Mouse (Mus musculus): ENCODE measurements around the gene Alox12e. TPM values are rescaled to one million over a fixed set of nuclear protein-coding genes. Genes with fewer than 3 reads are reported as not detected.

Alox12e gene
- polyA plus RNA-seq, 1 experiment from 2014 or later, result not detected

- ATAC-seq (no peak), DNase-seq (peak; percentile 30)
- Histone ChIP-seq H3K4me2 (ENCODE audit: low read depth, low read length) (no peak overlapping the region), H3K36me3 (replicated peaks; ENCODE audit: insufficient read depth, low read length) (no peaks in the 10 kb centered on the region), H3K27ac (ENCODE audit: low read depth) (no peak overlapping the region), H3K4me3 (ENCODE audit: low read depth, low read length) (no peak overlapping the region), H3K27me3 (ENCODE audit: insufficient read depth, low read length) (no peaks in the 10 kb centered on the region), H3K4me1 (ENCODE audit: insufficient read depth) (peaks cover 4% of the 10 kb centered on the region), H3K9ac (replicated peaks) (no peak overlapping the region), H3K9me3 (ENCODE audit: low read length) (no peaks in the 10 kb centered on the region)
- 17% methylated on average over 9 of the region's 9 CpGs for WGBS (ENCODE audit: insufficient replicate concordance)
- TF ChIP-seq EP300 (IDR thresholded peaks at IDR 0.05; ENCODE audit: low read depth) (no peak), CTCF (IDR thresholded peaks at IDR 0.05; ENCODE audit: low read depth) (peak; percentile 85)
Measured at GRCm38 (mm10) chr11:70309341-70309740, 13.1 kb downstream of the Alox12e start.

- WGBS (ENCODE audit: insufficient replicate concordance), result 87% methylated on average over 2 of the region's 2 CpGs
- no peak for DNase-seq
- no peaks in the 10 kb centered on the region for H3K27me3 ChIP-seq (ENCODE audit: insufficient read depth, low read length)
Measured at GRCm38 (mm10) chr11:70308296-70308695, 14.1 kb downstream of the Alox12e start.

GRCm38 (mm10) chr11:70306159-70306558 is 16.3 kb downstream of the Alox12e start:
- no peak for TF ChIP-seq CTCF (IDR thresholded peaks at IDR 0.05; ENCODE audit: low read depth)
- peak; percentile 49; the same call in 1 of the 2 replicates for TF ChIP-seq EP300 (IDR thresholded peaks at IDR 0.05; ENCODE audit: low read depth)
- peak; percentile 63 for ATAC-seq
- H3K27me3 ChIP-seq (ENCODE audit: insufficient read depth, low read length), result no peaks in the 10 kb centered on the region

More at GRCm38 (mm10) chr11:70308296-70308695, 14.1 kb downstream of the Alox12e start:
- Histone ChIP-seq H3K9me3 (ENCODE audit: low read length) (no peaks in the 10 kb centered on the region), H3K27ac (ENCODE audit: low read depth) (no peak overlapping the region), H3K4me3 (ENCODE audit: low read depth, low read length) (no peak overlapping the region), H3K9ac (replicated peaks) (no peak overlapping the region), H3K36me3 (replicated peaks; ENCODE audit: insufficient read depth, low read length) (no peaks in the 10 kb centered on the region), H3K4me1 (ENCODE audit: insufficient read depth) (peaks cover 4% of the 10 kb centered on the region), H3K4me2 (ENCODE audit: low read depth, low read length) (no peak overlapping the region)
- TF ChIP-seq CTCF (IDR thresholded peaks at IDR 0.05; ENCODE audit: low read depth), result peak; percentile 44
- no peak for TF ChIP-seq EP300 (IDR thresholded peaks at IDR 0.05; ENCODE audit: low read depth)
- no peak for ATAC-seq

DNA sequence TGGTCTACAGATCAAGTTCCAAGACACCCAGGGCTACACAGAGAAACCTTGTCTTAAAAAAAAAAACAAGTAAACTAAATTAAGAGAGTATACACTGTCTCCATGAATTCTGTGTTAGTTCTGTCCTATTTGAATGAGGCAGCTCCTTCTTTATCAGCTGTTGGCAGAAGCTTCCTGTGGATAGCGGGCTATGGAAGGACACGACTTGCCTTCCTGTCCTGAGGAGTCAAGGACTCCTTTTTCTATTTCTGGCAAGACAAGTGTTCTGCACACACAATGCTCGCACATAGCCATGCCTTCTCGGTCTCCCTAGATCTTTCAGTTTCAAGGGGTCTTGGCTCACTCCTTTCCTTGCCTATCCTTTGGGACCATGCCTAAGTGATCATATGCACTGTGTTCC is 20.1 kb downstream of the Alox12e start:
- no peak for DNase-seq
- H3K4me2 ChIP-seq (ENCODE audit: low read depth, low read length), result no peak overlapping the region

More at GRCm38 (mm10) chr11:70306159-70306558, 16.3 kb downstream of the Alox12e start:
- 0 out of 2 replicates have a peak overlapping the region, but pooled peaks have one; percentile 11 for H3K27ac ChIP-seq (ENCODE audit: low read depth)
- no peak overlapping the region for H3K9ac ChIP-seq (replicated peaks)
- H3K4me3 ChIP-seq (ENCODE audit: low read depth, low read length), result no peak overlapping the region
- no peaks in the 10 kb centered on the region for H3K36me3 ChIP-seq (replicated peaks; ENCODE audit: insufficient read depth, low read length)
- peak; percentile 28 for DNase-seq
- 0 out of 2 replicates have a peak overlapping the region, but pooled peaks have one; percentile 22 for H3K4me2 ChIP-seq (ENCODE audit: low read depth, low read length)
- 13% methylated on average over 7 of the region's 7 CpGs for WGBS (ENCODE audit: insufficient replicate concordance)
- no peaks in the 10 kb centered on the region for H3K9me3 ChIP-seq (ENCODE audit: low read length)
- peaks cover 4% of the 10 kb centered on the region for H3K4me1 ChIP-seq (ENCODE audit: insufficient read depth)

GRCm38 (mm10) chr11:70297836-70298454 is 24.5 kb downstream of the Alox12e start:
- H3K36me3 ChIP-seq (replicated peaks; ENCODE audit: insufficient read depth, low read length), result no peaks in the 10 kb centered on the region
- no peak overlapping the region; the same call in 1 of the 2 replicates for H3K4me2 ChIP-seq (ENCODE audit: low read depth, low read length)
- no peak overlapping the region for H3K9ac ChIP-seq (replicated peaks)
- H3K4me3 ChIP-seq (ENCODE audit: low read depth, low read length), result no peak overlapping the region
- no peak for DNase-seq
- TF ChIP-seq CTCF (IDR thresholded peaks at IDR 0.05; ENCODE audit: low read depth), result no peak
- WGBS (ENCODE audit: insufficient replicate concordance), result 18% methylated on average over 12 of the region's 12 CpGs
- no peaks in the 10 kb centered on the region for H3K27me3 ChIP-seq (ENCODE audit: insufficient read depth, low read length)
- 0 out of 2 replicates have a peak overlapping the region, but pooled peaks have one; percentile 11 for H3K27ac ChIP-seq (ENCODE audit: low read depth)
- no peaks in the 10 kb centered on the region for H3K9me3 ChIP-seq (ENCODE audit: low read length)
- ATAC-seq, result no peak
- no peaks in the 10 kb centered on the region for H3K4me1 ChIP-seq (ENCODE audit: insufficient read depth)

More for the DNA sequence above, 20.1 kb downstream of the Alox12e start:
- TF ChIP-seq CTCF (IDR thresholded peaks at IDR 0.05; ENCODE audit: low read depth) (no peak), EP300 (IDR thresholded peaks at IDR 0.05; ENCODE audit: low read depth) (peak; percentile 74)
- Histone ChIP-seq H3K27me3 (ENCODE audit: insufficient read depth, low read length) (no peaks in the 10 kb centered on the region), H3K4me3 (ENCODE audit: low read depth, low read length) (no peak overlapping the region), H3K9ac (replicated peaks) (no peak overlapping the region), H3K27ac (ENCODE audit: low read depth) (no peak overlapping the region), H3K4me1 (ENCODE audit: insufficient read depth) (peaks cover 4% of the 10 kb centered on the region), H3K36me3 (replicated peaks; ENCODE audit: insufficient read depth, low read length) (no peaks in the 10 kb centered on the region), H3K9me3 (ENCODE audit: low read length) (no peaks in the 10 kb centered on the region)
- ATAC-seq, result no peak; the same call in 1 of the 2 replicates
- 54% methylated on average over 4 of the region's 4 CpGs for WGBS (ENCODE audit: insufficient replicate concordance)

DNA sequence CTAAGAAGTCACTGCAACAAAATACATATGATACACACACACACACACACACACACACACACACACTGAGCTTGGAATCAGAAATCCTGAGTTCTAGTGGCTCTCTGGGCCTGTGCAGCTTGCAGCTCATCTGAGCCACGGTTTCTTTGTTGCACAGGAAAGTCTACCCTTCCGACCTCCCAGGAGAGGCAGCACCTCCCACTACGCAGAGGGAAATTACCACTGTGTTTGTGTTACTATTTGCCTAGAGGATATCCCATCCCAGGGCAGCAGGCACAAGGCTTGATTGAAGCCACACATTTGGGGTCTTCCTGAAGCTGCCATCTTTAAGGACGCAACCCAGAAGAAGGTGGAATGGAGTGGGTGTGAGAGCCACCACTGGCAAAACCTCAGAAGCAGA is 25.0 kb downstream of the Alox12e start:
- Histone ChIP-seq H3K27me3 (ENCODE audit: insufficient read depth, low read length) (no peaks in the 10 kb centered on the region), H3K4me1 (ENCODE audit: insufficient read depth) (no peaks in the 10 kb centered on the region), H3K4me3 (ENCODE audit: low read depth, low read length) (no peak overlapping the region), H3K36me3 (replicated peaks; ENCODE audit: insufficient read depth, low read length) (no peaks in the 10 kb centered on the region), H3K9ac (replicated peaks) (no peak overlapping the region), H3K4me2 (ENCODE audit: low read depth, low read length) (no peak overlapping the region), H3K9me3 (ENCODE audit: low read length) (no peaks in the 10 kb centered on the region), H3K27ac (ENCODE audit: low read depth) (no peak overlapping the region)
- no peak for ATAC-seq
- DNase-seq, result no peak
- WGBS (ENCODE audit: insufficient replicate concordance), result 29% methylated on average over 4 of the region's 4 CpGs
- TF ChIP-seq EP300 (IDR thresholded peaks at IDR 0.05; ENCODE audit: low read depth) (no peak), CTCF (IDR thresholded peaks at IDR 0.05; ENCODE audit: low read depth) (no peak)

Measured in liver, postnatal 0 days (tissue).